Mouse (Mus musculus) embryo, embryonic 11.5 days (tissue): ENCODE measurements at regions not wholly inside any gene's neighbourhood (a gene's known extent, or its start where the extent isn't known, plus 50 kb on each side); places are given as distances from the start of the nearest gene placed in this dataset.

Experiments used
- DNase-seq: peaks from one replicate; pipeline ENCODE4 v3.0.0-alpha.2; 2012; ENCODE audit warnings: low read depth, low spot score

GRCm38 (mm10) chr17:9861346-9861745, 191.8 kb upstream of the Pabpc6 start:
- DNase-seq = no peak

- DNase-seq = peak; percentile 11
These were observed 179.2 kb upstream of the Pabpc6 start for GRCm38 (mm10) chr17:9848559-9849357.

- no peak for DNase-seq
These were observed 176.0 kb upstream of the Pabpc6 start for GRCm38 (mm10) chr17:9845451-9846075.

- no peak for DNase-seq
These were observed 171.6 kb upstream of the Pabpc6 start for GRCm38 (mm10) chr17:9841103-9841502.

GRCm38 (mm10) chr17:9839256-9839655, 169.7 kb upstream of the Pabpc6 start:
- no peak for DNase-seq

GRCm38 (mm10) chr17:9836995-9837842, 167.7 kb upstream of the Pabpc6 start:
- no peak for DNase-seq

- no peak for DNase-seq
These were observed 160.4 kb upstream of the Pabpc6 start for GRCm38 (mm10) chr17:9829895-9830294.

- no peak for DNase-seq
These were observed 151.8 kb upstream of the Pabpc6 start for GRCm38 (mm10) chr17:9821358-9821757.

- DNase-seq = no peak
These were observed 147.5 kb upstream of the Pabpc6 start for GRCm38 (mm10) chr17:9817056-9817455.

GRCm38 (mm10) chr17:9797069-9797468, 127.6 kb upstream of the Pabpc6 start:
- no peak for DNase-seq

- DNase-seq = no peak
These were observed 126.9 kb upstream of the Pabpc6 start for GRCm38 (mm10) chr17:9796225-9796988.

GRCm38 (mm10) chr17:9778866-9779265, 109.3 kb upstream of the Pabpc6 start:
- no peak for DNase-seq

- DNase-seq = no peak
These were observed 107.6 kb upstream of the Pabpc6 start for GRCm38 (mm10) chr17:9777165-9777564.

GRCm38 (mm10) chr17:9776286-9777016, 106.9 kb upstream of the Pabpc6 start:
- DNase-seq = no peak

GRCm38 (mm10) chr17:9775668-9776151, 106.2 kb upstream of the Pabpc6 start:
- no peak for DNase-seq

GRCm38 (mm10) chr17:9774740-9775629, 105.5 kb upstream of the Pabpc6 start:
- DNase-seq = no peak

- no peak for DNase-seq
These were observed 104.2 kb upstream of the Pabpc6 start for GRCm38 (mm10) chr17:9773744-9774143.

GRCm38 (mm10) chr17:9768275-9768674, 98.8 kb upstream of the Pabpc6 start:
- no peak for DNase-seq

GRCm38 (mm10) chr17:9765680-9766250, 96.2 kb upstream of the Pabpc6 start:
- DNase-seq = no peak
